Mouse (Mus musculus) stomach, postnatal 0 days (tissue): ENCODE data around the gene Grin2c. TPM values are rescaled to one million over a fixed set of nuclear protein-coding genes. Genes with fewer than 3 reads are reported as not detected.

Source experiments
- ATAC-seq: fragments of 200-750 bp; cut with Nextera tagmentation; 2 replicates; pipeline ENCODE4 v1.8.0; 2017; ENCODE audit not compliant: low FRiP score, low TSS enrichment
- DNase-seq: peaks from one replicate; pipeline ENCODE4 v3.0.0-alpha.2; 2016; ENCODE audit warnings: low spot score
- H3K27ac ChIP-seq: fragments of 300-500 bp; sonication (generic); replicated peaks from 2 replicates; pipeline ENCODE4 v1.5.1; 2014; ENCODE audit warnings: mild to moderate bottlenecking, control low read depth
- H3K27me3 ChIP-seq: fragments of 300-500 bp; sonication (generic); 2 replicates; pipeline ENCODE4 v1.6.1; 2014; ENCODE audit warnings: low read length; ENCODE audit not compliant: control insufficient read depth, insufficient read depth
- H3K36me3 ChIP-seq: fragments of 300-500 bp; sonication (generic); 2 replicates; pipeline ENCODE4 v1.6.1; 2014; ENCODE audit warnings: low read length, mixed read lengths; ENCODE audit not compliant: control insufficient read depth, insufficient read depth
- H3K4me1 ChIP-seq: fragments of 300-500 bp; sonication (generic); replicated peaks from 2 replicates; pipeline ENCODE4 v1.6.1; 2014; ENCODE audit warnings: antibody characterized with exemption; ENCODE audit not compliant: control insufficient read depth, insufficient read depth
- H3K4me2 ChIP-seq: fragments of 300-500 bp; sonication (generic); replicated peaks from 2 replicates; pipeline ENCODE4 v1.6.1; 2014; ENCODE audit warnings: low read depth, mild to moderate bottlenecking, control low read depth, moderate library complexity
- H3K4me3 ChIP-seq: fragments of 300-500 bp; sonication (generic); 2 replicates; pipeline ENCODE4 v1.5.1; 2014; ENCODE audit warnings: low read depth, low read length, control low read depth
- H3K9ac ChIP-seq: fragments of 300-500 bp; sonication (generic); 2 replicates; pipeline ENCODE4 v1.6.1; 2014; ENCODE audit warnings: mild to moderate bottlenecking, low read length, control low read depth, mixed read lengths
- H3K9me3 ChIP-seq: fragments of 300-500 bp; sonication (generic); 2 replicates; pipeline ENCODE4 v1.6.1; 2016; ENCODE audit warnings: low read length; ENCODE audit not compliant: control insufficient read depth
- CTCF ChIP-seq: IDR thresholded peaks from 2 replicates; pipeline ENCODE4 v1.5.1; 2016; ENCODE audit warnings: antibody characterized with exemption, low read depth, mild to moderate bottlenecking, moderate library complexity
- EP300 ChIP-seq: optimal IDR thresholded peaks from 2 replicates; pipeline ENCODE3; 2016; ENCODE audit warnings: antibody characterized with exemption
- WGBS: fragments of 180-500 bp; shearing (Covaris S2); extraction: QIAGEN DNeasy Blood & Tissue Kit; methylation state at CpG from one replicate; pipeline ENCODE4 v1.1.7; 2014; 5-methylcytosine and 5-hydroxymethylcytosine counted together
- polyA plus RNA-seq: library from polyadenylated mRNA; unstranded; fragments of >200 nt; fragmentation: Nextera tagmentation; extraction: Ambion mirVana; gene quantifications from 2 replicates; pipeline ENCODE4 v1.2.1, GENCODE M21; 2015

The Grin2c gene
- polyA plus RNA-seq, 1 experiment from 2014 or later: not detected

GRCm38 (mm10) chr11:115266400-115266778 is 654 bp downstream of the Grin2c start:
- no peak for TF ChIP-seq EP300
- TF ChIP-seq CTCF: no peak
- no peaks in the 10 kb centered on the region for H3K9me3 ChIP-seq
- H3K4me2 ChIP-seq: peak overlapping the region; percentile 55
- no peaks in the 10 kb centered on the region for H3K36me3 ChIP-seq
- peak overlapping the region; percentile 28 for H3K4me3 ChIP-seq
- no peaks in the 10 kb centered on the region for H3K4me1 ChIP-seq
- ATAC-seq (no peak), DNase-seq (no peak)
- no peak overlapping the region for H3K9ac ChIP-seq
- H3K27me3 ChIP-seq: peaks cover 15% of the 10 kb centered on the region
- H3K27ac ChIP-seq: no peak overlapping the region
- 2% methylated on average over 21 of the region's 22 CpGs for WGBS

GRCm38 (mm10) chr11:115265771-115266399 is 1.2 kb downstream of the Grin2c start:
- Histone ChIP-seq H3K4me2 (no peak overlapping the region), H3K36me3 (no peaks in the 10 kb centered on the region), H3K9ac (no peak overlapping the region), H3K9me3 (no peaks in the 10 kb centered on the region), H3K27ac (no peak overlapping the region), H3K27me3 (peaks cover 15% of the 10 kb centered on the region), H3K4me1 (no peaks in the 10 kb centered on the region), H3K4me3 (no peak overlapping the region)
- TF ChIP-seq CTCF: no peak
- no peak for TF ChIP-seq EP300
- no peak for DNase-seq
- ATAC-seq: no peak
- WGBS: 4% methylated on average over 20 of the region's 20 CpGs

DNA sequence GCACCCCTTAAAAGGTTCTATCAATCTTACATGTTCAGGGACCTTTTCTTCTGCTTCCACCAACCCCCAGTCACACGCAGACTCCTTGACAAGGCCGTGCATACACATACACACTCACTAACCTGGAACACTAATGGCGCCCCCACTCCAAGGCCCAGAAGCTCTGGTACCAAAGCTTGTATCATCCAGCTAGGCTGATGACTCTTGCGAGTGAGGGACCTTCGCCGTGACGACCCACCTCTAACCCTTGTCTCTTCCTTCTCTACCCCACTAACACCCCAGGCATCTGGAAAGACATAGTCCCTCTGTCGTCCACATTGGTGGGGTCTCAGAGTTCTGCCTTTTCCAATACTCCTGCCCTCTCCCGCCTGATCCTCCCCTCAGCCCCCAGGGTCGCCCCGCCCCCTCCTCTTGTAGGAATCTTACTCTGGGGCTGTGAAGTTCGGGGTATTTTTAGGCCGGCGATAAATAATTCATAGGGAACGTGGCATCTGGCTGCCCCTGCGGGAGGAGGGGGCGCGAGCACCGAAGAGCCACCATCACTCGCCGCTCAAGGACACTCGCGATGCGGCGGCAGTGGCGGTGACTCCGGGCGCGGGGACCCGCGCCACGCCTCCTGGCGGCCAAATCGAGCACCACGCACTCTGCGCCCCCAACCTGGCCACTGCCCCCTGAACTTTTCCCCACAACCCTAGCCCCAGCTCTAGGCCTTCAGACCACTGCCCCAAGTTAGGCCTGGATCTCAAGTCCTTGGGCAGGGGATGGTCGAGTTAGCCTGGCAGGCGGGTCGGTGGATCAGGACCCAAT is 2.0 kb downstream of the Grin2c start:
- Histone ChIP-seq H3K36me3 (no peaks in the 10 kb centered on the region), H3K4me1 (no peaks in the 10 kb centered on the region), H3K9me3 (no peaks in the 10 kb centered on the region), H3K4me3 (no peak overlapping the region), H3K27ac (no peak overlapping the region), H3K4me2 (no peak overlapping the region; the same call in 1 of the 2 replicates), H3K27me3 (peaks cover 15% of the 10 kb centered on the region), H3K9ac (no peak overlapping the region)
- TF ChIP-seq CTCF (peak; percentile 72), EP300 (no peak)
- ATAC-seq (no peak), DNase-seq (no peak)
- 8% methylated on average over 39 of the region's 39 CpGs for WGBS

- DNase-seq (no peak), ATAC-seq (no peak)
- Histone ChIP-seq H3K27me3 (peaks cover 15% of the 10 kb centered on the region), H3K9ac (no peak overlapping the region), H3K4me1 (no peaks in the 10 kb centered on the region), H3K36me3 (no peaks in the 10 kb centered on the region), H3K27ac (no peak overlapping the region), H3K4me2 (no peak overlapping the region), H3K9me3 (no peaks in the 10 kb centered on the region), H3K4me3 (no peak overlapping the region)
- 61% methylated on average over 7 of the region's 7 CpGs for WGBS
- TF ChIP-seq EP300: no peak
- no peak for TF ChIP-seq CTCF
Measured at GRCm38 (mm10) chr11:115264136-115264861, 2.7 kb downstream of the Grin2c start.

- Histone ChIP-seq H3K27ac (no peak overlapping the region), H3K27me3 (peaks cover 17% of the 10 kb centered on the region), H3K4me3 (no peak overlapping the region), H3K9me3 (no peaks in the 10 kb centered on the region), H3K4me2 (no peak overlapping the region), H3K4me1 (no peaks in the 10 kb centered on the region), H3K9ac (no peak overlapping the region), H3K36me3 (no peaks in the 10 kb centered on the region)
- TF ChIP-seq EP300 (no peak), CTCF (no peak)
- DNase-seq: no peak
- ATAC-seq: no peak
- WGBS: 81% methylated on average over 11 of the region's 11 CpGs
Measured at GRCm38 (mm10) chr11:115262954-115263353, 4.1 kb downstream of the Grin2c start.
